Mouse (Mus musculus) neural tube, embryonic 11.5 days (tissue): ENCODE measurements around the gene Acaca. TPM values are rescaled to one million over a fixed set of nuclear protein-coding genes. Genes with fewer than 3 reads are reported as not detected.

Experiments
- ATAC-seq: fragments of 200-750 bp; cut with Nextera tagmentation; 2 replicates; pipeline ENCODE4 v1.8.0; 2017; ENCODE audit warnings: moderate number of reproducible peaks, mild to moderate bottlenecking, moderate TSS enrichment, moderate library complexity; ENCODE audit not compliant: insufficient read depth, low FRiP score, low TSS enrichment
- DNase-seq: peaks from one replicate; pipeline ENCODE4 v3.0.0-alpha.2; 2015; ENCODE audit warnings: low spot score
- H3K27ac ChIP-seq: fragments of 300-500 bp; sonication (generic); 2 replicates; pipeline ENCODE4 v1.5.1; 2014; ENCODE audit warnings: low read depth, mild to moderate bottlenecking, low read length
- H3K27me3 ChIP-seq: fragments of 300-500 bp; sonication (generic); 2 replicates; pipeline ENCODE4 v1.6.1; 2014; ENCODE audit warnings: mild to moderate bottlenecking, low read length, mixed read lengths; ENCODE audit not compliant: control insufficient read depth, insufficient read depth
- H3K36me3 ChIP-seq: fragments of 300-500 bp; sonication (generic); 2 replicates; pipeline ENCODE4 v1.6.1; 2014; ENCODE audit warnings: mild to moderate bottlenecking, low read length, moderate library complexity, mixed read lengths; ENCODE audit not compliant: control insufficient read depth, insufficient read depth
- H3K4me1 ChIP-seq: fragments of 300-500 bp; sonication (generic); 2 replicates; pipeline ENCODE4 v1.6.1; 2014; ENCODE audit warnings: low read length, mixed read lengths; ENCODE audit not compliant: control insufficient read depth, insufficient read depth
- H3K4me2 ChIP-seq: fragments of 300-500 bp; sonication (generic); 2 replicates; pipeline ENCODE4 v1.6.1; 2014; ENCODE audit warnings: low read depth, mild to moderate bottlenecking, moderate library complexity
- H3K4me3 ChIP-seq: fragments of 300-500 bp; sonication (generic); 2 replicates; pipeline ENCODE4 v1.5.1; 2014; ENCODE audit warnings: low read depth, low read length
- H3K9ac ChIP-seq: fragments of 300-500 bp; sonication (generic); 2 replicates; pipeline ENCODE4 v1.6.1; 2014; ENCODE audit warnings: mild to moderate bottlenecking, low read length
- H3K9me3 ChIP-seq: fragments of 300-500 bp; sonication (generic); 2 replicates; pipeline ENCODE4 v1.6.1; 2016; ENCODE audit warnings: low read length; ENCODE audit not compliant: control insufficient read depth
- WGBS: fragments of 180-500 bp; shearing (Covaris S2); extraction: QIAGEN DNeasy Blood & Tissue Kit; methylation state at CpG from one replicate; pipeline ENCODE4 v1.1.7; 2014; 5-methylcytosine and 5-hydroxymethylcytosine counted together
- polyA plus RNA-seq: library from polyadenylated mRNA; unstranded; fragments of >200 nt; fragmentation: Nextera tagmentation; extraction: Ambion mirVana; gene quantifications from 2 replicates; pipeline ENCODE4 v1.2.1, GENCODE M21; 2014

Acaca gene
- polyA plus RNA-seq, 1 experiment from 2014 or later: 29.4 TPM

- ATAC-seq: no peak
- no peak overlapping the region for H3K27ac ChIP-seq
- no peaks in the 10 kb centered on the region for H3K27me3 ChIP-seq
- H3K36me3 ChIP-seq: no peaks in the 10 kb centered on the region
- no peak overlapping the region for H3K4me3 ChIP-seq
- no peaks in the 10 kb centered on the region for H3K9me3 ChIP-seq
- no peak overlapping the region for H3K9ac ChIP-seq
- no peak for DNase-seq
- no peak overlapping the region for H3K4me2 ChIP-seq
- 83% methylated on average over 8 of the region's 8 CpGs for WGBS
- H3K4me1 ChIP-seq: no peaks in the 10 kb centered on the region
These were observed 61.2 kb downstream of the Acaca start for GRCm38 (mm10) chr11:84190581-84191233.

- Histone ChIP-seq H3K4me2 (no peak overlapping the region), H3K4me1 (no peaks in the 10 kb centered on the region), H3K9me3 (no peaks in the 10 kb centered on the region), H3K4me3 (no peak overlapping the region), H3K27ac (no peak overlapping the region), H3K27me3 (no peaks in the 10 kb centered on the region), H3K36me3 (no peaks in the 10 kb centered on the region), H3K9ac (no peak overlapping the region; the same call in 1 of the 2 replicates)
- 74% methylated on average over 10 of the region's 10 CpGs for WGBS
- no peak for ATAC-seq
- DNase-seq: no peak
These were observed 63.8 kb downstream of the Acaca start for GRCm38 (mm10) chr11:84193249-84193648.

- WGBS: 91% methylated on average over 3 of the region's 3 CpGs
These were observed 65.3 kb downstream of the Acaca start for GRCm38 (mm10) chr11:84194751-84195150.

GRCm38 (mm10) chr11:84197607-84198402, 68.3 kb downstream of the Acaca start:
- no peaks in the 10 kb centered on the region for H3K36me3 ChIP-seq

More at GRCm38 (mm10) chr11:84194751-84195150, 65.3 kb downstream of the Acaca start:
- H3K9ac ChIP-seq: no peak overlapping the region
- no peak overlapping the region for H3K27ac ChIP-seq
- no peak overlapping the region for H3K4me3 ChIP-seq
- DNase-seq (no peak), ATAC-seq (no peak)
- no peaks in the 10 kb centered on the region for H3K36me3 ChIP-seq
- H3K4me2 ChIP-seq: no peak overlapping the region
- no peaks in the 10 kb centered on the region for H3K27me3 ChIP-seq
- H3K4me1 ChIP-seq: no peaks in the 10 kb centered on the region
- H3K9me3 ChIP-seq: no peaks in the 10 kb centered on the region

GRCm38 (mm10) chr11:84205776-84206175, 76.3 kb downstream of the Acaca start:
- H3K4me2 ChIP-seq: no peak overlapping the region
- no peaks in the 10 kb centered on the region for H3K36me3 ChIP-seq
- no peak for ATAC-seq
- H3K27me3 ChIP-seq: no peaks in the 10 kb centered on the region
- 66% methylated on average over 4 of the region's 4 CpGs for WGBS
- H3K4me1 ChIP-seq: no peaks in the 10 kb centered on the region
- no peak overlapping the region for H3K9ac ChIP-seq
- no peak overlapping the region for H3K27ac ChIP-seq
- H3K4me3 ChIP-seq: no peak overlapping the region
- H3K9me3 ChIP-seq: no peaks in the 10 kb centered on the region
- no peak for DNase-seq

More at GRCm38 (mm10) chr11:84197607-84198402, 68.3 kb downstream of the Acaca start:
- WGBS: 95% methylated on average over 3 of the region's 3 CpGs
- Histone ChIP-seq H3K9ac (no peak overlapping the region), H3K4me3 (no peak overlapping the region), H3K4me2 (no peak overlapping the region), H3K27ac (no peak overlapping the region), H3K9me3 (no peaks in the 10 kb centered on the region), H3K4me1 (no peaks in the 10 kb centered on the region), H3K27me3 (no peaks in the 10 kb centered on the region)
- ATAC-seq: no peak
- DNase-seq: no peak

GRCm38 (mm10) chr11:84210876-84211275, 81.4 kb downstream of the Acaca start:
- ATAC-seq (no peak), DNase-seq (no peak)

GRCm38 (mm10) chr11:84218951-84219350, 89.5 kb downstream of the Acaca start:
- H3K4me3 ChIP-seq: no peak overlapping the region
- no peaks in the 10 kb centered on the region for H3K4me1 ChIP-seq
- H3K4me2 ChIP-seq: no peak overlapping the region
- ATAC-seq: no peak
- 88% methylated on average over 4 of the region's 4 CpGs for WGBS
- no peak overlapping the region for H3K9ac ChIP-seq
- no peak overlapping the region for H3K27ac ChIP-seq
- H3K9me3 ChIP-seq: no peaks in the 10 kb centered on the region
- no peaks in the 10 kb centered on the region for H3K27me3 ChIP-seq
- no peaks in the 10 kb centered on the region for H3K36me3 ChIP-seq
- no peak for DNase-seq

More at GRCm38 (mm10) chr11:84210876-84211275, 81.4 kb downstream of the Acaca start:
- 97% methylated on average over 6 of the region's 6 CpGs for WGBS
- no peak overlapping the region for H3K9ac ChIP-seq
- H3K4me2 ChIP-seq: no peak overlapping the region
- H3K4me1 ChIP-seq: no peaks in the 10 kb centered on the region
- no peaks in the 10 kb centered on the region for H3K9me3 ChIP-seq
- no peaks in the 10 kb centered on the region for H3K27me3 ChIP-seq
- no peak overlapping the region for H3K4me3 ChIP-seq
- no peaks in the 10 kb centered on the region for H3K36me3 ChIP-seq
- H3K27ac ChIP-seq: no peak overlapping the region

- DNase-seq: peak; percentile 68
- H3K27ac ChIP-seq: no peak overlapping the region
- H3K4me1 ChIP-seq: no peaks in the 10 kb centered on the region
- ATAC-seq: no peak
- no peak overlapping the region for H3K4me2 ChIP-seq
- H3K9me3 ChIP-seq: no peaks in the 10 kb centered on the region
- H3K27me3 ChIP-seq: no peaks in the 10 kb centered on the region
- H3K9ac ChIP-seq: no peak overlapping the region
- no peaks in the 10 kb centered on the region for H3K36me3 ChIP-seq
- no peak overlapping the region for H3K4me3 ChIP-seq
These were observed 114.1 kb downstream of the Acaca start for GRCm38 (mm10) chr11:84243562-84243961.

GRCm38 (mm10) chr11:84247370-84247769, 117.9 kb downstream of the Acaca start:
- no peak overlapping the region for H3K4me3 ChIP-seq
- ATAC-seq (no peak), DNase-seq (no peak)
- no peak overlapping the region for H3K4me2 ChIP-seq
- H3K9me3 ChIP-seq: no peaks in the 10 kb centered on the region
- no peaks in the 10 kb centered on the region for H3K4me1 ChIP-seq
- H3K27ac ChIP-seq: no peak overlapping the region
- WGBS: 94% methylated on average over 1 of the region's 1 CpGs
- H3K9ac ChIP-seq: no peak overlapping the region
- no peaks in the 10 kb centered on the region for H3K27me3 ChIP-seq
- H3K36me3 ChIP-seq: no peaks in the 10 kb centered on the region; the same call in 1 of the 2 replicates
